Mouse (Mus musculus) thymus, adult 2 months (tissue): ENCODE measurements around the gene Dab1. TPM values are rescaled to one million over a fixed set of nuclear protein-coding genes. Genes with fewer than 3 reads are reported as not detected.

ENCODE experiments used
- DNase-seq: peaks from one replicate; pipeline ENCODE4 v3.0.0; 2021
- H3K27ac ChIP-seq: fragments of 200-500 bp; 2 replicates; pipeline ENCODE4 v1.5.1; 2012; ENCODE audit warnings: low read length, control low read depth; ENCODE audit not compliant: control insufficient read depth, insufficient read depth
- H3K27me3 ChIP-seq: fragments of 200-500 bp; 2 replicates; pipeline ENCODE4 v1.6.1; 2012; ENCODE audit warnings: mild to moderate bottlenecking, low read length, moderate library complexity, mixed read lengths; ENCODE audit not compliant: control insufficient read depth, insufficient read depth
- H3K36me3 ChIP-seq: fragments of 200-500 bp; 2 replicates; pipeline ENCODE4 v1.6.1; 2012; ENCODE audit warnings: mild to moderate bottlenecking, low read length, moderate library complexity; ENCODE audit not compliant: control insufficient read depth, insufficient read depth
- H3K4me1 ChIP-seq: fragments of 200-500 bp; replicated peaks from 2 replicates; pipeline ENCODE4 v1.6.1; 2012; ENCODE audit warnings: low read length; ENCODE audit not compliant: control insufficient read depth, insufficient read depth
- H3K4me3 ChIP-seq: fragments of 200-500 bp; 2 replicates; pipeline ENCODE4 v1.5.1; 2012; ENCODE audit warnings: mild to moderate bottlenecking, low read length, control low read depth, moderate library complexity; ENCODE audit not compliant: control insufficient read depth, insufficient read depth
- CTCF ChIP-seq: fragments of 200-500 bp; IDR thresholded peaks from 2 replicates; pipeline ENCODE4 v1.5.1; 2012; ENCODE audit warnings: mild to moderate bottlenecking, control low read depth, low read length, moderate library complexity, borderline replicate concordance; ENCODE audit not compliant: control insufficient read depth, poor library complexity, insufficient read depth; ENCODE audit errors: extremely low read depth
- POLR2A ChIP-seq: fragments of 200-500 bp; IDR thresholded peaks from 2 replicates; pipeline ENCODE4 v1.6.1; 2012; ENCODE audit warnings: mild to moderate bottlenecking, low read length, control low read depth, moderate library complexity; ENCODE audit not compliant: control insufficient read depth, poor library complexity, insufficient read depth; ENCODE audit errors: extremely low read depth
- WGBS: fragments of 180-500 bp; shearing (Covaris S2); methylation state at CpG from one replicate; pipeline ENCODE4 v1.1.7; 2018; 5-methylcytosine and 5-hydroxymethylcytosine counted together
- polyA plus RNA-seq: library from polyadenylated mRNA; depleted of rRNA; stranded (reverse); fragments of >200 nt; gene quantifications from 2 replicates; pipeline ENCODE4 v1.2.3, GENCODE M21; 2012

Dab1 gene
- polyA plus RNA-seq, 1 experiment = 0.28 TPM

DNA sequence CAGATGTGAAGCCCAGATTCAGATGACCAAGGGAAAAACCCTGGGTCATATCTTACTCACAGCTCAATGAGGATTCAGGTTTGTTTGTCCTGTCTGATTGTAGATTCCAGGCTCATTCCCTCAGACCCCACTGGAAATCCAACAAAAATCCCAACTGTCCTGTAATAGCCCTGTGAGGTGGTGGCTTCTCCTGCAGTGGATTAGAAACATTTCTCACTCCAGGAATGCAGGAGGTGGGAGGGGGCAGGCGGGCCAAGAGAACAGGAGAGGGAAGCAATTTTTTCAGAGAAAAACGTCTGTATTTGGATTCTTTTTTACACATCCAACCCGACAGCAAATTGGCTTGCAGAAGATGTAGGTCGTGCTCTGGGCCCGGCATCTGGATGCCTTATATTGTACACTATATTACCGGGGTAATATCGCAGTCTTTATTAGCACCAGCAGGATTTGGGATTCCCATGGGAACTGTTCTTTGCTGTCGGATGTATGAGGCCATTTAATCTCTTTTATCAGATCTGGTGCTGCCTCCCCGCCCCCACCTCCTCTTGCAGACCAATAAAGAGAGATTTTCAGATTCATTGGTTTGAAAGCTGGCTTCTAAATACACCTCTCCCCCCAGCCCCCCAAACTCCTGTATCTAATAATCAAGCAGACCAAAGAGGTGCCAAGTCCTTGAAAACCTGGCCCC is 29.2 kb downstream of the Dab1 start:
- no peak for DNase-seq
- Histone ChIP-seq H3K4me1 (no peaks in the 10 kb centered on the region), H3K36me3 (no peaks in the 10 kb centered on the region), H3K4me3 (no peak overlapping the region), H3K27me3 (no peaks in the 10 kb centered on the region), H3K27ac (no peak overlapping the region)
- WGBS = 77% methylated on average over 9 of the region's 9 CpGs
- TF ChIP-seq POLR2A (no peak), CTCF (no peak)

DNA sequence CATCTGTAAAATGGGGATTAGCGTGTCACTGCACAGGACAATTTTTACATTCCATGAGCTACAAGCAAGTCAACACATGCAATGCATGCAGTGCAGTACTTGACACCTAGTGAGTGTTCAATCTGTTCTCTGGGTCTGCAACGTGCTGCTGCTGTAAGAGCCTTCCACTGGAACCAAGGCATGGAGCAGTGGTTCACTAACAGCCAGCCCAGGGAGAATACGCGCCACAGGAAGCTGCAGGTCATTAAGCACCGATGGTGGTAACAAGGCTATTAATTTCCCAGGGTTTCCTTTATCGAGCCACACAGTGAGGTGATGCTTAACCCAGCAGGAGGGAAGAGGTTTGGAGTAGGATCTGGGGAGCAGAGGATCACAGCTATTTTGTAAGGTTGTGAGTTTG is 36.6 kb downstream of the Dab1 start:
- no peak overlapping the region for H3K4me3 ChIP-seq
- H3K36me3 ChIP-seq = no peaks in the 10 kb centered on the region
- no peaks in the 10 kb centered on the region for H3K27me3 ChIP-seq
- DNase-seq = no peak
- H3K4me1 ChIP-seq = no peaks in the 10 kb centered on the region
- H3K27ac ChIP-seq = no peak overlapping the region
- 40% methylated on average over 6 of the region's 6 CpGs for WGBS
- TF ChIP-seq CTCF (no peak), POLR2A (no peak)

DNA sequence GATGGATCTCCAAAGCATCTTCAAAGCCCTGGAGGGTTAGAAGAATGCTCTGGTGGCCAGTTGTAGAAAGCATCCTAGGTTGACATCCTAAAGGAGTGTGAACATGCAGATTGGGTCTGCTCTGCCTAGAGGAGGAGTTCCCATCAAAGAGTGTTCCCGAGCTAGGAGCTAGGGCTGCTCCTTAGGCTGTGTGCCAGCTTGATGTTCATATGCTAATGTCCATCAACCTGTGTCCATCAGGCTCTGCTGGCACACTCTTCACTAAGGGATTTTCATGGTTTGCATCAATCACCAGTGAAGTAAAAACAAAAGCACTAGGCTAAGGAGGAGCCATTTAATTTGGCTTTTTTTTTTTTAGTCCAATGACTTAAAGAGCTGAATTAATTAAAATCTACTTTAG is 42.2 kb downstream of the Dab1 start:
- WGBS = 50% methylated on average over 1 of the region's 1 CpGs
- H3K27ac ChIP-seq = no peak overlapping the region
- no peak overlapping the region for H3K4me3 ChIP-seq
- no peaks in the 10 kb centered on the region for H3K27me3 ChIP-seq
- no peak for DNase-seq
- H3K4me1 ChIP-seq = no peaks in the 10 kb centered on the region
- H3K36me3 ChIP-seq = no peaks in the 10 kb centered on the region
- TF ChIP-seq POLR2A (no peak), CTCF (no peak)

DNA sequence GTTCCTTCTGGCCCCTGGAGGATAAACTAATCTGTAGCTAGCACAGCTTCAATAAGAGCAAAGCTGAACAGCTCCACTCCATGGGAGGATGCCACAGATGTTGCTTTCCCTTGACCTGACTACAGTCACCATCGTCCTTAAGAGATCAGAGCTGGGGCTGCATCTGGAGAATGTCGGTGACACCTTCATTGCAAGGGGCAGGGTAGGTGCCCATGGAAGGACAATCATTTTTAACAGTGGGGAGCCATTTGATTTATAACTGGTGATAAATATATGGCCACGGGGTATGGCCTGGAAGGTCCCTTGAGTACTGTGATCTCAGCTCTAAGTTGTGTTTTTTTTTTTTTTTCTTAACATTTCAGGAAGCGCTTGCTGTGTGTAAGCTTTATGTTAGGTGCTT is 48.3 kb downstream of the Dab1 start:
- Histone ChIP-seq H3K4me1 (no peaks in the 10 kb centered on the region), H3K36me3 (no peaks in the 10 kb centered on the region), H3K27ac (no peak overlapping the region), H3K27me3 (no peaks in the 10 kb centered on the region), H3K4me3 (no peak overlapping the region)
- no peak for DNase-seq
- TF ChIP-seq POLR2A (no peak), CTCF (no peak)
- WGBS = 62% methylated on average over 4 of the region's 4 CpGs

DNA sequence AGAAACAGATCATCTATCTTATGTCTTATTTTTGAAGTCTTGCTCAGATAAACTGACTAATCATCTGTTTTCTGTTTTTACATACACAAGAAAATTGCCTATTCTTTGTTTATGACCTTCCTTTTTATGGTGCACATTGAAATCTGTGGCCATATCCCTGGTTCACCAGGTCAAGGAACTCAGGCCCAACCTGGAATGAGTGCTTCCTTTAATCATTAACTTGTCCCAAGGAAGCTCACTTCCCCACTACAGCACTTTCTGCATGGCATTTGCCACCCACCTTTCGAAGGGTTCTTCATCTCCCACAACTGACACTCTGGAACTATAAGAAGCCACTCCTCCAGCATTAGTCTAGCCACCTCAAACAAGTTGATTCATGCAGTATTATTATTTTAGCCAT is 58.0 kb downstream of the Dab1 start:
- no peak for TF ChIP-seq POLR2A
- no peak for TF ChIP-seq CTCF
- 75% methylated on average over 1 of the region's 1 CpGs for WGBS

DNA sequence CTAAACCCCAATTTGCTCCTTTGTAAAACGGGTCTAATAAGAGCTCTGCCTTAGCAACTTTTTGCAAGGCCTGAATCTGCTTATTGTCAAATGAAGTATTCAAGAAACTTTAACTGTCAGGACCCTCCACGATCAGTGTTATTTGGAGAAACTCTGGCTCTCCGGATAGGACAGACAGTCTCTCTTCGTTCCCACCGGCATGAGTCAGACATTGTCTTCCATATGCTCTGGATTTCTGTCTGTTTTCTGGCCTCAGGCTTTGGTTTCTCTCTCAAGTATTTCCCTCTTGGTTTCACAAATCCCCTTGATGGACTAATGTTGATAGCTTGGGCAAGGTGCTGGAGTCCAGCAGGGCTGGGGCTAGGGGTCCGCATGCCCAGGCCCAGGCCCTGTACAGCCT is 59.3 kb downstream of the Dab1 start:
- H3K4me1 ChIP-seq = no peaks in the 10 kb centered on the region
- no peak overlapping the region for H3K4me3 ChIP-seq
- H3K27ac ChIP-seq = no peak overlapping the region
- TF ChIP-seq CTCF (no peak), POLR2A (no peak)
- H3K27me3 ChIP-seq = no peaks in the 10 kb centered on the region
- WGBS = 92% methylated on average over 6 of the region's 6 CpGs
- H3K36me3 ChIP-seq = no peaks in the 10 kb centered on the region
- DNase-seq = no peak

More for the DNA sequence above, 58.0 kb downstream of the Dab1 start:
- no peak overlapping the region for H3K4me3 ChIP-seq
- no peak for DNase-seq
- no peaks in the 10 kb centered on the region for H3K27me3 ChIP-seq
- H3K36me3 ChIP-seq = no peaks in the 10 kb centered on the region
- no peaks in the 10 kb centered on the region for H3K4me1 ChIP-seq
- no peak overlapping the region for H3K27ac ChIP-seq

DNA sequence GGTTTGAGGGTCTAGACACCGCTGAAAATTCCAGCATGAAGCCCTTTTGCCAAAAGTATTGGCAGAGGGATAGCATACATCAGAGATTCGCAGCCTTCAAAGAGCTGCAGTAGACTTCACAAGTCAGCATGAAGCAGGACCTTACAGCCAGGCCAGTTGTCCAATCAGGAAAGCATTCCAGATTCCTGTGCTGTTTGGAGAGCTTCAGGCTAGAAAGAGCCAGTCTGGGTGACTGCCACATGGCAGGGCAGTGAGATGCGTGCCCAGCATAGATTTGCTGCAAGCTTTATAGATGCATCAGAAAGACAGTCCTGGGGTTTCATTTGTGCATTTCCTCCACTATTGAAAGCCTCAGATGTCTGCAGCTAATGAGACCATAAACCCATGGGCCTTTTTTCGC is 66.0 kb downstream of the Dab1 start:
- Histone ChIP-seq H3K27ac (no peak overlapping the region), H3K27me3 (no peaks in the 10 kb centered on the region), H3K4me1 (no peaks in the 10 kb centered on the region), H3K36me3 (no peaks in the 10 kb centered on the region), H3K4me3 (no peak overlapping the region)
- WGBS = 81% methylated on average over 4 of the region's 4 CpGs
- TF ChIP-seq CTCF (no peak), POLR2A (no peak)
- no peak for DNase-seq
